Mouse (Mus musculus): ENCODE data around the gene Fktn.
"Not testable (repeated sequence)": the region's sequence is repeated elsewhere in the genome, so short reads cannot be mapped to it uniquely, and the experiment has no call there.

- TF ChIP-seq CTCF (IDR thresholded peaks at IDR 0.05; ENCODE audit: low read depth); EP300 (optimal IDR thresholded peaks at IDR 0.05): not testable (repeated sequence)
These were observed 89.9 kb downstream of the Fktn start for GRCm38 (mm10) chr4:53803674-53804073.
